Mouse (Mus musculus) kidney, adult 2 months (tissue): ENCODE measurements around the gene Gm13290. TPM values are rescaled to one million over a fixed set of nuclear protein-coding genes. Genes with fewer than 3 reads are reported as not detected.
A peak's percentile ranks its signal among the peaks of the same experiment; 100 is the strongest.
"Not testable (repeated sequence)": the region's sequence is repeated elsewhere in the genome, so short reads cannot be mapped to it uniquely, and the experiment has no call there.

ENCODE experiments used
- DNase-seq: peaks from one replicate; pipeline ENCODE4 v3.0.0; 2021
- H3K27ac ChIP-seq: fragments of 200-500 bp; 2 replicates; pipeline ENCODE4 v1.5.1; 2012; ENCODE audit warnings: low read depth, low read length, control low read depth, inconsistent platforms; ENCODE audit not compliant: insufficient read depth
- H3K27me3 ChIP-seq: fragments of 200-500 bp; replicated peaks from 2 replicates; pipeline ENCODE4 v1.6.1; 2012; ENCODE audit warnings: mild to moderate bottlenecking, moderate library complexity, low read length, inconsistent platforms; ENCODE audit not compliant: control insufficient read depth, insufficient read depth
- H3K36me3 ChIP-seq: fragments of 200-500 bp; 2 replicates; pipeline ENCODE4 v1.6.1; 2012; ENCODE audit warnings: mild to moderate bottlenecking, moderate library complexity, low read length, inconsistent platforms; ENCODE audit not compliant: control insufficient read depth, insufficient read depth
- H3K4me1 ChIP-seq: fragments of 200-500 bp; 2 replicates; pipeline ENCODE4 v1.6.1; 2011; ENCODE audit warnings: low read length; ENCODE audit not compliant: control insufficient read depth, insufficient read depth
- H3K4me3 ChIP-seq: fragments of 200-500 bp; 2 replicates; pipeline ENCODE4 v1.5.1; 2011; ENCODE audit warnings: mild to moderate bottlenecking, low read depth, low read length, control low read depth; ENCODE audit not compliant: insufficient read depth
- CTCF ChIP-seq: fragments of 200-500 bp; conservative IDR thresholded peaks from 2 replicates; pipeline ENCODE4 v1.5.1; 2011; ENCODE audit warnings: low read depth, mild to moderate bottlenecking, control low read depth, low read length, moderate library complexity, mixed read lengths; ENCODE audit not compliant: insufficient read depth, insufficient read length
- POLR2A ChIP-seq: fragments of 200-500 bp; IDR thresholded peaks from one replicate; pipeline ENCODE4 v1.6.1; 2011; ENCODE audit warnings: low read depth, low read length, control low read depth
- WGBS: fragments of 180-500 bp; shearing (Covaris S2); methylation state at CpG from one replicate; pipeline ENCODE4 v1.1.7; 2018; 5-methylcytosine and 5-hydroxymethylcytosine counted together
- polyA plus RNA-seq: library from polyadenylated mRNA; depleted of rRNA; stranded (reverse); fragments of >200 nt; gene quantifications from 2 replicates; pipeline ENCODE4 v1.2.3, GENCODE M21; 2012; rRNA removed

Gene Gm13290
- polyA plus RNA-seq, 1 experiment, result not detected

GRCm38 (mm10) chr4:88797097-88797496 is 23.5 kb downstream of the Gm13290 start, which contains the start of gene Gm13279:
TSS of gene Gm13279 (plus strand) at chr4:88797397.
- WGBS, result no CpG with 5 or more reads among the region's 28 CpGs
- not testable (repeated sequence) for H3K36me3 ChIP-seq, H3K4me1 ChIP-seq, H3K27ac ChIP-seq, H3K27me3 ChIP-seq, DNase-seq, H3K4me3 ChIP-seq

DNA sequence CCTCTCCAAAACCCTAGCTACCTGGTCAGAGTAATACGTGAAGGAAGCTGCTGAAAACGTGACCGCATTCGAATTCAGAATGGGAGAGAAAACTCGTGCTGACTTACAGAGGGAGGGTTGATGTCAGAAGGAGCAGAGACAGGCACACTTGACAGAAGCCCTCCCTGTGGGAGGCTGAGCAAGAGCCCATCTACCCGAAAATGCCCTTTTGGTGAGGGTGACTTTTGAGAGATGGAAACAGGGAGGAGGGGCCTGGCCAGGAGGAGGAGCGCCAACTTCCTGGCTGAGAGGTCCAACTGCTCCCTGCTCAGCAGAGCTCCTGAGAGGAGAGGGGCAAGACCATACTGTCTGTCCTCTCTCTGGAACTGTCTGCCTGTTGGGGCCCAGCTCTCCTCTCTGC is 25.7 kb downstream of the Gm13290 start, which contains the start of gene Gm13285:
Gene Gm13285, plus strand, starts transcription at position 301 of the 400 bp plus-strand sequence.
- not testable (repeated sequence) for DNase-seq, H3K4me3 ChIP-seq, H3K4me1 ChIP-seq, H3K27ac ChIP-seq, H3K36me3 ChIP-seq, H3K27me3 ChIP-seq
- WGBS, result 12% methylated on average over 6 of the region's 7 CpGs

DNA sequence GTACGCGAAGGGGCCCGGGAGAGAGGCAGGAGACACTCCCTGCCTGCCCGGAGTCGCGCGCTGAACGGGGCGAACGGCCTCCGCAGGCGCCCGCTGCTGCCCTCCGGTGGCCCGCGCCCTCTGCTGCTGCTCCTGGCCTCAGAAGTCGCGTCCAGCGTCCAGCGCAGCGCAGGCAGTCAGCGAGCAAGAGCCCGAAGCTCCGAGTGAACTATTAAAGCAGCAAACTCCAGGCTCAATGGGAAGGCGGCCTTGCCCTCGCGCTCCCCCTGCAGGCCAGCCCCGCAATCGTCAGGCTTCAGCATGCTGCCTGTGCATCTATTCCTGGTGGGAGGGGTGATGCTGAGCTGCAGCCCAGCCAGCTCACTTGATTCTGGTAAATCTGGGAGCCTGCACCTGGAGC is 29.3 kb downstream of the Gm13290 start, which contains the start of gene Gm13287:
Gene Gm13287, plus strand, starts transcription at position 301 of the 400 bp plus-strand sequence.
- DNase-seq, result not testable (repeated sequence)
- no CpG with 5 or more reads among the region's 29 CpGs for WGBS

DNA sequence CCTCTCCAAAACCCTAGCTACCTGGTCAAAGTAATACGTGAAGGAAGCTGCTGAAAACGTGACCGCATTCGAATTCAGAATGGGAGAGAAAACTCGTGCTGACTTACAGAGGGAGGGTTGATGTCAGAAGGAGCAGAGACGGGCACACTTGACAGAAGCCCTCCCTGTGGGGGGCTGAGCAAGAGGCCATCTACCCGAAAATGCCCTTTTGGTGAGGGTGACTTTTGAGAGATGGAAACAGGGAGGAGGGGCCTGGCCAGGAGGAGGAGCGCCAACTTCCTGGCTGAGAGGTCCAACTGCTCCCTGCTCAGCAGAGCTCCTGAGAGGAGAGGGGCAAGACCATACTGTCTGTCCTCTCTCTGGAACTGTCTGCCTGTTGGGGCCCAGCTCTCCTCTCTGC is 31.6 kb downstream of the Gm13290 start, which contains the start of gene Gm13288:
Gene Gm13288, plus strand, starts transcription at position 301 of the 400 bp plus-strand sequence.
- WGBS, result no CpG with 5 or more reads among the region's 8 CpGs
- not testable (repeated sequence) for DNase-seq, H3K4me1 ChIP-seq, H3K4me3 ChIP-seq, H3K36me3 ChIP-seq, H3K27me3 ChIP-seq, H3K27ac ChIP-seq

More for the DNA sequence above, 29.3 kb downstream of the Gm13290 start, which contains the start of gene Gm13287:
- H3K36me3 ChIP-seq, H3K4me3 ChIP-seq, H3K4me1 ChIP-seq, H3K27me3 ChIP-seq, H3K27ac ChIP-seq: not testable (repeated sequence)

DNA sequence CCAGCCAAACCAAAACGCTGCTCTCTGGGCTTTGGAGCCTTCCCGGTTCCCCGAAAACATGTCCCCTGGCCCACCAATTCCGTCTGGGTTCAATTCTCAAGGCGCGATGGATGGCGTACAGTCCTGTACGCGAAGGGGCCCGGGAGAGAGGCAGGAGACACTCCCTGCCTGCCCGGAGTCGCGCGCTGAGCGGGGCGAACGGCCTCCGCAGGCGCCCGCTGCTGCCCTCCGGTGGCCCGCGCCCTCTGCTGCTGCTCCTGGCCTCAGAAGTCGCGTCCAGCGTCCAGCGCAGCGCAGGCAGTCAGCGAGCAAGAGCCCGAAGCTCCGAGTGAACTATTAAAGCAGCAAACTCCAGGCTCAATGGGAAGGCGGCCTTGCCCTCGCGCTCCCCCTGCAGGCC is 32.1 kb downstream of the Gm13290 start:
- not testable (repeated sequence) for H3K4me3 ChIP-seq, H3K27ac ChIP-seq, H3K27me3 ChIP-seq, H3K36me3 ChIP-seq, H3K4me1 ChIP-seq
- peak; percentile 51 for DNase-seq
- under 1% methylated on average over 15 of the region's 34 CpGs for WGBS

- DNase-seq, result no peak
- Histone ChIP-seq H3K36me3 (no peaks in the 10 kb centered on the region), H3K4me3 (no peak within 1 kb of the TSS), H3K4me1 (no peaks in the 10 kb centered on the region), H3K27ac (no peak within 1 kb of the TSS), H3K27me3 (no peaks in the 10 kb centered on the region)
- no peak for TF ChIP-seq CTCF
- TF ChIP-seq POLR2A, result no peak
- WGBS, result 57% methylated on average over 3 of the region's 3 CpGs
Observed at GRCm38 (mm10) chr4:88815928-88816327, 42.3 kb downstream of the Gm13290 start, which contains the start of gene Ifna7. TSS of gene Ifna7 (plus strand) at chr4:88816228.

DNA sequence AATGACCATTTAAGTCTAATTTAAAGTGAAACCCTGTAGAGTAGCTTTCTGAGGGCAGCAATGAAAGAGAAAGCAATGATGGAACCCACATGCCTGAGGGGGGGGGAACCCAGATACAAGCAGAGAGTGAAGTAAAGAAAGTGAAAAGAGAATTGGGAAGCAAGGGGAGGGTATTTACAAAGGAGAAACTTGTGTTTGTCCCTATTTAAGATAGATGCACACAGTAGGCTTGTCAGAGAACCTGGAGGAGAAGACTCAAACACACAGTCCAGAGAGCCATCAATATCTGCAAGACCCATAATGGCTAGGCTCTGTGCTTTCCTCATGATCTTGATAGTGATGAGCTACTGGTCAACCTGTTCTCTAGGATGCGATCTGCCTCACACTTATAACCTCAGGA is 46.0 kb downstream of the Gm13290 start, which contains the start of gene Ifna11:
Gene Ifna11, plus strand, starts transcription at position 301 of the 400 bp plus-strand sequence.
- Histone ChIP-seq H3K27me3 (no peaks in the 10 kb centered on the region), H3K36me3 (no peaks in the 10 kb centered on the region), H3K4me3 (no peak within 1 kb of the TSS), H3K27ac (no peak within 1 kb of the TSS), H3K4me1 (no peaks in the 10 kb centered on the region)
- 76% methylated on average over 1 of the region's 1 CpGs for WGBS
- TF ChIP-seq POLR2A, result no peak
- TF ChIP-seq CTCF, result no peak
- no peak for DNase-seq

DNA sequence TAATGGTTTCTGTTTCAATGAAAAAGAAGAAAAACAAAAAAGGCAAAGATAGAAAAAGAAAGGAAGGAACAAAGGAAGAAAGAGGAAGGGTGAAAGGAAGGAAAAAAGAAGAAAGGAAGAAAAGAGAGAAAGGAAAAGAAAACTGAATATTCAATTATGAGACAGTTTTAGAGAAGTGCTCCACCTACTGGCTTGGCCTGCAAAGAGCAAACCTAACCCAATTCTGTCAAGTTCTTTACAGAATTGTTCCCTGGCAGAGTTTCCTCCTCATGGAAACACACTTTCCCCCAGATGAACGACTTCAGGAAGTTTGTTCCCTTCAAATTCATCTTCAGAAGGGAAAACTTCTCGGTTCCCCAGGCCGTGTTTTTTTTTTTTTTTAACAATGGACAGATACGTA is 49.4 kb downstream of the Gm13290 start:
- WGBS, result 26% methylated on average over 4 of the region's 4 CpGs

More for the DNA sequence above, 49.4 kb downstream of the Gm13290 start:
- Histone ChIP-seq H3K36me3 (no peaks in the 10 kb centered on the region), H3K4me3 (no peak overlapping the region), H3K27me3 (no peaks in the 10 kb centered on the region), H3K4me1 (no peaks in the 10 kb centered on the region), H3K27ac (no peak overlapping the region)
- TF ChIP-seq POLR2A, result no peak
- no peak for TF ChIP-seq CTCF
- DNase-seq, result peak; percentile 9

Other genes with a start within 250 kb of the Gm13290 start
- gene Ifna15, start 215.6 kb upstream of the Gm13290 start, polyA plus RNA-seq, result not detected in 2 replicates
- gene Ifna14, start 202.0 kb upstream of the Gm13290 start, polyA plus RNA-seq, result not detected in 2 replicates
- not detected in 2 replicates for gene Ifna9, start 181.4 kb upstream of the Gm13290 start, polyA plus RNA-seq
- not detected in 2 replicates for gene Ifna12, start 170.5 kb upstream of the Gm13290 start, polyA plus RNA-seq
- gene C87499, start 139.4 kb upstream of the Gm13290 start, polyA plus RNA-seq, result not detected in 2 replicates
- not detected in 2 replicates for gene Ifna13, start 129.4 kb upstream of the Gm13290 start, polyA plus RNA-seq
- not detected in 2 replicates for gene Ifna16, start 96.9 kb upstream of the Gm13290 start, polyA plus RNA-seq
- not detected in 2 replicates for gene Ifna2, start 89.9 kb upstream of the Gm13290 start, polyA plus RNA-seq
- gene Ifnab, start 82.5 kb upstream of the Gm13290 start, polyA plus RNA-seq, result not detected in 2 replicates
- 0.26 and 0.34 TPM in 2 replicates for gene Gm26566, start 52.0 kb upstream of the Gm13290 start, polyA plus RNA-seq
- 18.1 and 19.2 TPM in 2 replicates for gene Klhl9, start 51.4 kb upstream of the Gm13290 start, polyA plus RNA-seq
- gene Gm13271, start 19.0 kb upstream of the Gm13290 start, polyA plus RNA-seq, result not detected in 2 replicates
- gene Gm13283, start 13.7 kb upstream of the Gm13290 start, polyA plus RNA-seq, result 0.10 TPM in 1 of 2 replicates, not detected in the other
- gene Gm13289, start 3.1 kb downstream of the Gm13290 start, polyA plus RNA-seq, result not detected in 2 replicates
- not detected in 2 replicates for gene Gm13272, start 6.0 kb downstream of the Gm13290 start, polyA plus RNA-seq
- 0.08 TPM in 1 of 2 replicates, not detected in the other for gene Ifnz, start 8.3 kb downstream of the Gm13290 start, polyA plus RNA-seq
- not detected in 2 replicates for gene Gm13276, start 11.9 kb downstream of the Gm13290 start, polyA plus RNA-seq
- not detected in 2 replicates for gene Gm13277, start 14.8 kb downstream of the Gm13290 start, polyA plus RNA-seq
- gene Gm13278, start 17.7 kb downstream of the Gm13290 start, polyA plus RNA-seq, result not detected in 2 replicates
- gene Gm13275, start 20.7 kb downstream of the Gm13290 start, polyA plus RNA-seq, result not detected in 2 replicates
- not detected in 2 replicates for gene Gm13279, start 23.6 kb downstream of the Gm13290 start, polyA plus RNA-seq
- not detected in 2 replicates for gene Gm13285, start 25.8 kb downstream of the Gm13290 start, polyA plus RNA-seq
- gene Gm13287, start 29.4 kb downstream of the Gm13290 start, polyA plus RNA-seq, result not detected in 2 replicates
- gene Gm13288, start 31.7 kb downstream of the Gm13290 start, polyA plus RNA-seq, result not detected in 2 replicates
- gene Ifna7, start 42.4 kb downstream of the Gm13290 start, polyA plus RNA-seq, result not detected in 2 replicates
- gene Ifna11, start 46.1 kb downstream of the Gm13290 start, polyA plus RNA-seq, result not detected in 2 replicates
- gene Ifna6, start 53.6 kb downstream of the Gm13290 start, polyA plus RNA-seq, result not detected in 2 replicates
- gene Ifna5, start 61.7 kb downstream of the Gm13290 start, polyA plus RNA-seq, result not detected in 2 replicates
- not detected in 2 replicates for gene Ifna4, start 68.0 kb downstream of the Gm13290 start, polyA plus RNA-seq
- gene Ifna1, start 76.3 kb downstream of the Gm13290 start, polyA plus RNA-seq, result not detected in 2 replicates
- not detected in 2 replicates for gene Ifne, start 106.4 kb downstream of the Gm13290 start, polyA plus RNA-seq